Comparison of ENCODE assay signal across 7 mouse cellular contexts in genomic region chr13:23683755-23684281, GRCm38 (mm10). TPM values are rescaled to one million over a fixed set of nuclear protein-coding genes. Genes with fewer than 3 reads are reported as not detected.
DNase-seq lines count a peak whose midpoint lies in the region; ATAC-seq and TF ChIP-seq lines count a peak whose summit lies in the region.

Hist1h2ac (minus strand) TSS chr13:23683948.
Hist1h2bc (plus strand) TSS chr13:23684199.

- H3K4me3 ChIP-seq in embryonic facial prominence, embryonic 10.5 days: peak within 1 kb of the TSS; percentile 60
- peak within 1 kb of the TSS; percentile 48 for H3K4me3 ChIP-seq in intestine, postnatal 0 days (ENCODE audit: low read depth, low read length)
- peak within 1 kb of the TSS; percentile 47 for H3K4me3 ChIP-seq in midbrain, embryonic 12.5 days
- H3K4me3 ChIP-seq in small intestine, adult 2 months (ENCODE audit: low read depth, low read length): peak within 1 kb of the TSS; percentile 90

- DNase-seq in adrenal gland, postnatal 10 days: peak; percentile 86
- DNase-seq in embryonic facial prominence, embryonic 10.5 days (ENCODE audit: low spot score): peak; percentile 87
- peak; percentile 95 for DNase-seq in gonadal fat pad, adult 2 months (ENCODE audit: low read depth)
- DNase-seq in left cerebral cortex, postnatal 4 days: peak; percentile 72

- H3K9me3 ChIP-seq in embryonic facial prominence, embryonic 10.5 days: no peaks in the 10 kb centered on the region
- H3K9me3 ChIP-seq in intestine, postnatal 0 days (ENCODE audit: control insufficient read depth): no peaks in the 10 kb centered on the region
- no peaks in the 10 kb centered on the region for H3K9me3 ChIP-seq in midbrain, embryonic 12.5 days

- under 1% methylated on average over 32 of the region's 32 CpGs for WGBS in embryonic facial prominence, embryonic 10.5 days
- WGBS in intestine, postnatal 0 days: 0% methylated on average over 32 of the region's 32 CpGs
- under 1% methylated on average over 27 of the region's 32 CpGs for WGBS in midbrain, embryonic 12.5 days
- under 1% methylated on average over 32 of the region's 32 CpGs for WGBS in small intestine, adult 2 months

- peak; percentile 92 for ATAC-seq in intestine, postnatal 0 days
- ATAC-seq in midbrain, embryonic 12.5 days (ENCODE audit: low FRiP score, low read depth): peak; percentile 99

- peak within 1 kb of the TSS; percentile 61 for H3K4me2 ChIP-seq in intestine, postnatal 0 days (replicated peaks; ENCODE audit: low read depth)
- peak within 1 kb of the TSS; percentile 68 for H3K4me2 ChIP-seq in midbrain, embryonic 12.5 days (replicated peaks)

- intact Hi-C loops in left cerebral cortex, postnatal 4 days (cut with DNase I): loop anchor here (2.0 kb wide), 1 partner anchor 55 kb away; no protein-coding TSS in a partner anchor

- H3K4me1 ChIP-seq in embryonic facial prominence, embryonic 10.5 days: peaks cover 23% of the 10 kb centered on the region
- 0 out of 2 replicates have a peak, but pooled peaks cover 3% of the 10 kb centered on the region for H3K4me1 ChIP-seq in intestine, postnatal 0 days (replicated peaks; ENCODE audit: control insufficient read depth, insufficient read depth, low read length)
- H3K4me1 ChIP-seq in midbrain, embryonic 12.5 days: peaks cover 20% of the 10 kb centered on the region
- 0 out of 2 replicates have a peak, but pooled peaks cover under 1% of the 10 kb centered on the region for H3K4me1 ChIP-seq in small intestine, adult 2 months (ENCODE audit: control insufficient read depth, insufficient read depth, insufficient read length, low read length)

- H3K27ac ChIP-seq in embryonic facial prominence, embryonic 10.5 days (replicated peaks): peak within 1 kb of the TSS; percentile 93
- peak within 1 kb of the TSS; percentile 95 for H3K27ac ChIP-seq in intestine, postnatal 0 days (ENCODE audit: low read depth, low read length)
- H3K27ac ChIP-seq in midbrain, embryonic 12.5 days (replicated peaks): peak within 1 kb of the TSS; percentile 96
- peak within 1 kb of the TSS; percentile 99 for H3K27ac ChIP-seq in small intestine, adult 2 months (ENCODE audit: insufficient read depth, low read depth, low read length)

- H3K27me3 ChIP-seq in embryonic facial prominence, embryonic 10.5 days (replicated peaks; ENCODE audit: low read depth, poor library complexity, severe bottlenecking): no peaks in the 10 kb centered on the region
- H3K27me3 ChIP-seq in intestine, postnatal 0 days (replicated peaks; ENCODE audit: control insufficient read depth, insufficient read depth, low read length): no peaks in the 10 kb centered on the region
- no peaks in the 10 kb centered on the region for H3K27me3 ChIP-seq in midbrain, embryonic 12.5 days
- H3K27me3 ChIP-seq in small intestine, adult 2 months (ENCODE audit: control insufficient read depth, insufficient read depth, low read length): no peaks in the 10 kb centered on the region

- no peaks in the 10 kb centered on the region for H3K36me3 ChIP-seq in embryonic facial prominence, embryonic 10.5 days (replicated peaks)
- no peaks in the 10 kb centered on the region for H3K36me3 ChIP-seq in intestine, postnatal 0 days (ENCODE audit: control insufficient read depth, insufficient read depth)
- no peaks in the 10 kb centered on the region for H3K36me3 ChIP-seq in midbrain, embryonic 12.5 days
- H3K36me3 ChIP-seq in small intestine, adult 2 months (ENCODE audit: control insufficient read depth, insufficient read depth, low read length): no peaks in the 10 kb centered on the region

- no peak; the same call in 1 of the 2 replicates for TF ChIP-seq CTCF in intestine, postnatal 0 days (IDR thresholded peaks at IDR 0.05; ENCODE audit: low read depth)
- TF ChIP-seq CTCF in small intestine, adult 2 months (IDR thresholded peaks at IDR 0.05; ENCODE audit: extremely low read depth, insufficient read length, insufficient replicate concordance, low read depth, low read length): no peak

- TF ChIP-seq POLR2A in small intestine, adult 2 months (IDR thresholded peaks at IDR 0.05; ENCODE audit: low read depth, low read length): no peak; the same call in 1 of the 2 replicates

- H3K9ac ChIP-seq in intestine, postnatal 0 days (ENCODE audit: low read depth, low read length): peak within 1 kb of the TSS; percentile 60
- H3K9ac ChIP-seq in midbrain, embryonic 12.5 days (replicated peaks): peak within 1 kb of the TSS; percentile 66

RNA-seq across cellular contexts. Expression of gene Hist1h2ac, which starts in this region (rescaled TPM):
- 1 to 10 TPM; 8.3 to 9.7 TPM for total RNA-seq in adrenal gland, postnatal 10 days (2021)
- polyA plus RNA-seq in embryonic facial prominence, embryonic 10.5 days (2016; fragmentation: Nextera tagmentation; extraction: Ambion mirVana): 0.91 and 1.3 TPM in 2 replicates
- 0.32 and 0.63 TPM in 2 replicates for polyA plus RNA-seq in gonadal fat pad, adult 2 months (2012; rRNA removed)
- polyA plus RNA-seq in intestine, postnatal 0 days (2015; fragmentation: Nextera tagmentation; extraction: Ambion mirVana): 0.46 TPM in 2 replicates
- 1 to 10 TPM; 4.8 to 5.4 TPM for total RNA-seq in left cerebral cortex, postnatal 4 days (2021)
- polyA plus RNA-seq in midbrain, embryonic 12.5 days (2016; fragmentation: Nextera tagmentation; extraction: Ambion mirVana): 1.1 TPM in 2 replicates
- polyA plus RNA-seq in small intestine, adult 2 months (2012; rRNA removed): 3.1 and 4.0 TPM in 2 replicates

RNA-seq across cellular contexts. Expression of gene Hist1h2bc, which starts in this region (rescaled TPM):
- total RNA-seq in adrenal gland, postnatal 10 days (2021): 10 to 100 TPM; 76.4 to 77.6 TPM
- polyA plus RNA-seq in embryonic facial prominence, embryonic 10.5 days (2016; fragmentation: Nextera tagmentation; extraction: Ambion mirVana): 19.0 and 20.3 TPM in 2 replicates
- 245 and 281 TPM in 2 replicates for polyA plus RNA-seq in gonadal fat pad, adult 2 months (2012; rRNA removed)
- polyA plus RNA-seq in intestine, postnatal 0 days (2015; fragmentation: Nextera tagmentation; extraction: Ambion mirVana): 211 and 224 TPM in 2 replicates
- 10 to 100 TPM; 16.7 to 17.0 TPM for total RNA-seq in left cerebral cortex, postnatal 4 days (2021)
- 28.7 and 29.9 TPM in 2 replicates for polyA plus RNA-seq in midbrain, embryonic 12.5 days (2016; fragmentation: Nextera tagmentation; extraction: Ambion mirVana)
- polyA plus RNA-seq in small intestine, adult 2 months (2012; rRNA removed): 210 and 772 TPM in 2 replicates

Comparison
In these comparisons a context has a peak if more than half of its experiments do, and no peak if none do; other contexts are left out.
1. Peak in every context shown above with its lines: DNase-seq, ATAC-seq, H3K4me3 ChIP-seq and H3K27ac ChIP-seq.
2. RNA of gene Hist1h2bc (total RNA-seq): 76.4 to 77.6 TPM in adrenal gland, postnatal 10 days; 16.7 to 17.0 TPM in left cerebral cortex, postnatal 4 days; every median in the first group is over 4 times any median in the second.